Mouse (Mus musculus) stomach, postnatal 0 days (tissue): ENCODE data around the gene Oard1.

Source experiments
- CTCF ChIP-seq: IDR thresholded peaks from 2 replicates; pipeline ENCODE4 v1.5.1; 2016; ENCODE audit warnings: antibody characterized with exemption, low read depth, mild to moderate bottlenecking, moderate library complexity
- EP300 ChIP-seq: optimal IDR thresholded peaks from 2 replicates; pipeline ENCODE3; 2016; ENCODE audit warnings: antibody characterized with exemption

- TF ChIP-seq CTCF (no peak), EP300 (no peak)
These were observed 6.0 kb upstream of the Oard1 start for GRCm38 (mm10) chr17:48403848-48404247.
